Mouse (Mus musculus) ES-E14 (cell line): ENCODE measurements around the gene Gm21627. TPM values are rescaled to one million over a fixed set of nuclear protein-coding genes. Genes with fewer than 3 reads are reported as not detected.
"Not testable (repeated sequence)": the region's sequence is repeated elsewhere in the genome, so short reads cannot be mapped to it uniquely, and the experiment has no call there.

Experiments
- DNase-seq: peaks from one replicate; pipeline ENCODE4 v3.0.0-alpha.2; 2013; ENCODE audit warnings: low read depth, low spot score
- H3K27ac ChIP-seq: 2 replicates; pipeline ENCODE4 v1.5.1; 2012; ENCODE audit warnings: low read depth, mild to moderate bottlenecking, low read length, moderate library complexity, mixed read lengths; ENCODE audit not compliant: poor library complexity, insufficient read depth, severe bottlenecking
- H3K36me3 ChIP-seq: 2 replicates; pipeline ENCODE4 v1.6.1; 2012; ENCODE audit warnings: mild to moderate bottlenecking, low read length, moderate library complexity, mixed read lengths; ENCODE audit not compliant: control insufficient read depth, poor library complexity, insufficient read depth, severe bottlenecking
- H3K4me1 ChIP-seq, 2 experiments: fragments of 150-350 bp in 1 of 2; sonication (generic) in 1 of 2; 2 replicates each; pipeline ENCODE4 v1.6.1; 2012; ENCODE audit warnings: low read length in 2 of 2, mild to moderate bottlenecking in 1 of 2, mixed read lengths in 1 of 2; ENCODE audit not compliant: control insufficient read depth in 2 of 2, insufficient read depth in 2 of 2, poor library complexity in 1 of 2
- H3K4me3 ChIP-seq, 2 experiments: fragments of 150-350 bp in 1 of 2; sonication (generic) in 1 of 2; 2 replicates each; pipeline ENCODE4 v1.5.1; 2012; ENCODE audit warnings: low read length in 2 of 2, low read depth in 1 of 2, mild to moderate bottlenecking in 1 of 2, mixed read lengths in 1 of 2; ENCODE audit not compliant: insufficient read depth in 1 of 2, poor library complexity in 1 of 2, severe bottlenecking in 1 of 2
- H3K9ac ChIP-seq: 2 replicates; pipeline ENCODE4 v1.6.1; 2012; ENCODE audit warnings: low read depth, mild to moderate bottlenecking, low read length, mixed read lengths; ENCODE audit not compliant: poor library complexity, insufficient read depth, severe bottlenecking
- H3K9me3 ChIP-seq: fragments of 150-350 bp; sonication (generic); 2 replicates; pipeline ENCODE4 v1.6.1; 2012; ENCODE audit warnings: low read depth, mild to moderate bottlenecking, low read length; ENCODE audit not compliant: control insufficient read depth, insufficient read depth
- in situ Hi-C, 2 experiments: fragments of 600-800 bp; cut with MboI; formaldehyde crosslinking; loops; one replicate each; pipeline ENCODE4 v1.15.1; 2025; ENCODE audit warnings: low sequenced_read_pairs in 2 of 2, inconsistent platforms in 1 of 2; ENCODE audit not compliant: unreplicated experiment in 2 of 2
- total RNA-seq: library from RNA; depleted of rRNA; stranded (reverse); fragments of 300-350 nt; gene quantifications from 2 replicates; pipeline ENCODE4 v1.2.3, GENCODE M21; 2012; rRNA removed

Gene Gm21627
- not detected in 2 replicates for total RNA-seq

DNA sequence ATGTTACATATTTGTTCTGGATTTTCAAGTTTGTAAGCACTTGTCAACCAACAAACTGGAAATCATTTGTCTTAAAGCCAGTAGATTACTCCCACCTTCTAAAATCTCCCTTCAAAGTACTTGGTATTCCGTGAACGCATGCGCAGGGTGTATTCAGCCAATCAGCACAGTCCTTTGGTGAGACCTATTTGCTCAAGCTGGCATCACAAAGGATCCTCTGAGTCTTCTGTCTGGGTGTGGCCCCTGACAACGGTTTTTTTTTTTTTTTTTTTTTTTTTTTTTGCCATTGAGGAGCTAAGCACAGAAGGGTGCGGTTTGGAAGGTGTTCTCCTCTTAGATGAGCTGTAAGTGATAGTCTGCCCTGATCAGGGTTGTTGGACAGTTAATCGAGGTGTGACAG, at the start of gene Gm21627:
Gene Gm21627, plus strand, starts transcription at position 301 of the 400 bp plus-strand sequence.
- H3K27ac ChIP-seq, H3K9me3 ChIP-seq, H3K4me3 ChIP-seq, H3K4me1 ChIP-seq, DNase-seq, in situ Hi-C loops, H3K36me3 ChIP-seq, H3K9ac ChIP-seq: not testable (repeated sequence)
